Mouse (Mus musculus): ENCODE results near the gene Arglu1. TPM values are rescaled to one million over a fixed set of nuclear protein-coding genes. Genes with fewer than 3 reads are reported as not detected.

Arglu1 gene
- polyA plus RNA-seq, 1 experiment from 2014 or later, result 188 TPM

Small RNAs within 50 kb of the gene (microRNA-seq; reads per million reads assigned to microRNA genes)
- 17.2 reads per million, percentile 29 among the genes with 10 or more reads in this experiment for gene Mir7654

Other genes with a start within 250 kb of the Arglu1 start
- gene Efnb2, start 29.3 kb downstream of the Arglu1 start, polyA plus RNA-seq (2015; fragmentation: Nextera tagmentation; extraction: Ambion mirVana), result 41.7 and 46.8 TPM in 2 replicates

Measured in forebrain, embryonic 13.5 days (tissue).